25 mouse cellular contexts compared by ENCODE assay signal in the genomic region with DNA sequence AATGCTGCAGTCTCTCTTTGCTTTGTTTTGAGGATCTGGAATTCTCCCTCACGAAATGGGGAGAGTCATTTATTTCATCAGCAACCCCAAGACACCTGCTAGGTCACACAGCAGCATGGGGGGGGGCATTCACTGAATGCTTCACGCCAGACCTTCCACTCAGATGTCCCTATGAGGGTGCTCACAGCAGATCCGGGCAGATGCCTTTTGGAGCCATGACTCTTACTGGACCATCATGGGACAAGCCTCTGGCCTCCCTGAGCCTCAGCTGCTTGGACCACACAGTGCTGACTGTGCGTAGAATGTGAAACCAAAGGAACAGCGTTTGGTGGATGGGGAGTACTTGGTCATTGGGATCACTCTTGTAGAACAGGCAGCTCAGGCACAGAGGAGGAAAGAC.
DNase-seq lines count a peak whose midpoint lies in the region; ATAC-seq lines count a peak whose summit lies in the region.
"Had no signal": no experiment of that assay in that cellular context is flagged by ENCODE, and none has a peak within 500 bp of the region (broad histone marks: within the 10 kb centered on the region; RNA-seq: fewer than 3 reads in every experiment).

No protein-coding gene starts in this region.

- no peak overlapping the region for H3K4me2 ChIP-seq in liver, embryonic 11.5 days
- H3K4me2 ChIP-seq: forebrain, embryonic 15.5 days; heart, embryonic 12.5 days; heart, embryonic 15.5 days; hindbrain, embryonic 13.5 days had no signal

- no peaks in the 10 kb centered on the region for H3K9me3 ChIP-seq in liver, embryonic 11.5 days (ENCODE audit: control insufficient read depth, low read length)
- H3K9me3 ChIP-seq: forebrain, embryonic 10.5 days; forebrain, embryonic 15.5 days; heart, embryonic 12.5 days; heart, embryonic 15.5 days; hindbrain, embryonic 10.5 days; hindbrain, embryonic 13.5 days had no signal

- DNase-seq in gastrocnemius, postnatal 10 days = peak; percentile 3
- no peak for DNase-seq in gastrocnemius, postnatal 4 days (ENCODE audit: low spot score in 2 of 2)
- peak; percentile 1 for DNase-seq in liver
- no peak for DNase-seq in liver, embryonic 11.5 days (ENCODE audit: low spot score)
- peak; percentile 2 for DNase-seq in ovary, postnatal 36 days (ENCODE audit: low spot score)
- DNase-seq in ovary, adult 18-20 months (ENCODE audit: low spot score) = no peak
- DNase-seq in urinary bladder, adult 2 months (ENCODE audit: low spot score) = peak; percentile 11
- no peak for DNase-seq in urinary bladder, postnatal 10 days (ENCODE audit: low spot score)
- DNase-seq: adrenal gland, adult 8-10 months; adrenal gland, postnatal 36 days; cerebellum, adult 18-20 months; cerebellum, adult 9-10 months; cerebellum, postnatal 14 days; gastrocnemius, postnatal 36 days; heart, adult 18-20 months; heart, postnatal 10 days; heart, postnatal 36 days had no signal

- peaks cover 18% of the 10 kb centered on the region for H3K4me1 ChIP-seq in liver, embryonic 11.5 days (replicated peaks; ENCODE audit: control insufficient read depth, insufficient read depth, low read length)

- no peak for ATAC-seq in liver, embryonic 11.5 days (replicated peaks; ENCODE audit: low FRiP score)
- ATAC-seq: CD4-positive, CD25-positive, alpha-beta regulatory T cell, adult 4 months; forebrain, embryonic 15.5 days; hindbrain, embryonic 16.5 days had no signal

- H3K4me3 ChIP-seq in liver, embryonic 11.5 days (ENCODE audit: low read depth, low read length) = no peak overlapping the region
- H3K4me3 ChIP-seq: forebrain, embryonic 10.5 days; forebrain, embryonic 15.5 days; heart, embryonic 12.5 days; heart, embryonic 15.5 days; hindbrain, embryonic 10.5 days; hindbrain, embryonic 13.5 days had no signal

- H3K9ac ChIP-seq in liver, embryonic 11.5 days (ENCODE audit: low read depth, low read length) = no peak overlapping the region
- H3K9ac ChIP-seq: forebrain, embryonic 15.5 days; heart, embryonic 12.5 days; heart, embryonic 15.5 days; hindbrain, embryonic 13.5 days had no signal

- 83% methylated on average over 5 of the region's 5 CpGs for WGBS in liver, embryonic 11.5 days

- no peak overlapping the region for H3K27ac ChIP-seq in liver, embryonic 11.5 days (ENCODE audit: low read depth, low read length)
- H3K27ac ChIP-seq: forebrain, embryonic 10.5 days; forebrain, embryonic 15.5 days; heart, embryonic 15.5 days; hindbrain, embryonic 10.5 days had no signal

- no peaks in the 10 kb centered on the region for H3K36me3 ChIP-seq in liver, embryonic 11.5 days (ENCODE audit: control insufficient read depth, insufficient read depth, low read length)
- H3K36me3 ChIP-seq: forebrain, embryonic 10.5 days; forebrain, embryonic 15.5 days; heart, embryonic 12.5 days; heart, embryonic 15.5 days; hindbrain, embryonic 10.5 days; hindbrain, embryonic 13.5 days had no signal

- H3K27me3 ChIP-seq in liver, embryonic 11.5 days (replicated peaks; ENCODE audit: control insufficient read depth, insufficient read depth, low read length) = no peaks in the 10 kb centered on the region
- H3K27me3 ChIP-seq: forebrain, embryonic 15.5 days; heart, embryonic 12.5 days; heart, embryonic 15.5 days; hindbrain, embryonic 13.5 days had no signal

Comparison
In these comparisons a context has a peak if more than half of its experiments do, and no peak if none do; other contexts are left out.
1. DNase-seq: peak in gastrocnemius, postnatal 10 days (single experiment), liver (single experiment), ovary, postnatal 36 days (single experiment) and urinary bladder, adult 2 months (single experiment); none in gastrocnemius, postnatal 4 days (0 of 2), liver, embryonic 11.5 days (single experiment), ovary, adult 18-20 months (single experiment) and urinary bladder, postnatal 10 days (single experiment).